ENCODE assay signal across 9 mouse cellular contexts in genomic region chr11:114672794-114673718, GRCm38 (mm10). TPM values are rescaled to one million over a fixed set of nuclear protein-coding genes. Genes with fewer than 3 reads are reported as not detected.
DNase-seq lines count a peak whose midpoint lies in the region; ATAC-seq and TF ChIP-seq lines count a peak whose summit lies in the region.
"Had no signal": no experiment of that assay in that cellular context is flagged by ENCODE, and none has a peak within 500 bp of the region (broad histone marks: within the 10 kb centered on the region; RNA-seq: fewer than 3 reads in every experiment).

No protein-coding gene starts in this region.

- H3K4me1 ChIP-seq in heart, postnatal 0 days (ENCODE audit: control insufficient read depth, insufficient read depth): peaks cover 28% of the 10 kb centered on the region
- H3K4me1 ChIP-seq in MEL (ENCODE audit: control insufficient read depth in 1 of 2, insufficient read depth in 2 of 2, low read length in 2 of 2): peaks cover 0 to 6% of the 10 kb centered on the region in 2 experiments; a peak in 2 of 4 replicates

- peak; percentile 42 to 79; a peak in 3 of 4 replicates for TF ChIP-seq POLR2A in MEL (IDR thresholded peaks at IDR 0.05; ENCODE audit: control insufficient read depth in 1 of 2, insufficient read depth in 1 of 2, low read depth in 1 of 2, low read length in 2 of 2, poor library complexity in 1 of 2)

- TF ChIP-seq CTCF in heart, postnatal 0 days (IDR thresholded peaks at IDR 0.05; ENCODE audit: low read depth): peak; percentile 58
- TF ChIP-seq CTCF in MEL (IDR thresholded peaks at IDR 0.05 in 2 of 3, conservative IDR thresholded peaks at IDR 0.05 in 1 of 3; ENCODE audit: control insufficient read depth in 1 of 3, insufficient read depth in 1 of 3, low read depth in 2 of 3, low read length in 3 of 3, poor library complexity in 1 of 3, severe bottlenecking in 1 of 3): peak; percentile 54 to 74 (median 58)

- ATAC-seq in heart, postnatal 0 days (ENCODE audit: insufficient read depth, low read depth): no peak
- ATAC-seq in erythroid progenitor cell, adult 5-6 weeks (replicated peaks; ENCODE audit: low FRiP score, poor library complexity, severe bottlenecking): no peak

- no peak overlapping the region for H3K9ac ChIP-seq in heart, postnatal 0 days (replicated peaks; ENCODE audit: low read depth, low read length)
- no peak overlapping the region for H3K9ac ChIP-seq in MEL (ENCODE audit: control insufficient read depth, low read depth, low read length, poor library complexity, severe bottlenecking)

- peak; percentile 28 for DNase-seq in heart, postnatal 0 days (ENCODE audit: low spot score)
- no peak for DNase-seq in heart, postnatal 25 days (ENCODE audit: low spot score)
- DNase-seq in 3T3-L1 (ENCODE audit: low read depth, low spot score) (peak; percentile 74), MEL (ENCODE audit: low read depth, low spot score) (peak; percentile 85)
- DNase-seq in embryo, embryonic 11 days: peak; percentile 78
- DNase-seq in left cerebral cortex, postnatal 14 days (ENCODE audit: low spot score in 2 of 2): peak; percentile 58 to 76
- peak; percentile 80 for DNase-seq in retina, embryonic 14.5 days (ENCODE audit: low spot score)

- H3K4me3 ChIP-seq in heart, postnatal 0 days (ENCODE audit: low read depth, low read length): no peak overlapping the region
- H3K4me3 ChIP-seq in MEL (ENCODE audit: control insufficient read depth in 1 of 2, insufficient read depth in 1 of 2, low read depth in 2 of 2, low read length in 2 of 2): no peak overlapping the region

- 64% methylated on average over 9 of the region's 9 CpGs for WGBS in heart, postnatal 0 days

- peaks cover 31% of the 10 kb centered on the region for H3K36me3 ChIP-seq in heart, postnatal 0 days (replicated peaks; ENCODE audit: control insufficient read depth, insufficient read depth, low read length)
- H3K36me3 ChIP-seq in MEL (ENCODE audit: control insufficient read depth in 1 of 2, insufficient read depth in 2 of 2, low read length in 2 of 2): peaks cover 9 to 14% of the 10 kb centered on the region in 2 experiments

- no peak overlapping the region for H3K27ac ChIP-seq in heart, postnatal 0 days (ENCODE audit: low read depth)
- 0 out of 2 replicates have a peak overlapping the region, but pooled peaks have one; percentile 0 for H3K27ac ChIP-seq in MEL (ENCODE audit: control insufficient read depth, low read depth, low read length)
- H3K27ac ChIP-seq: macrophage had no signal

- H3K9me3 ChIP-seq in heart, postnatal 0 days (replicated peaks; ENCODE audit: control insufficient read depth, low read length): no peaks in the 10 kb centered on the region
- H3K9me3 ChIP-seq in MEL (replicated peaks; ENCODE audit: insufficient read depth, low read length): no peaks in the 10 kb centered on the region

- intact Hi-C loops in heart, postnatal 25 days (cut with DNase I): loop anchor here (5.0 kb wide), 1 partner anchor 49 kb away; no protein-coding TSS in a partner anchor
- intact Hi-C loops in left cerebral cortex, postnatal 14 days (cut with DNase I): loop anchor here (5.0 to 10.0 kb wide), 2 partner anchors 62 to 239 kb away; no protein-coding TSS in a partner anchor

- no peaks in the 10 kb centered on the region for H3K27me3 ChIP-seq in heart, postnatal 0 days (ENCODE audit: control insufficient read depth, insufficient read depth, low read length)
- no peaks in the 10 kb centered on the region for H3K27me3 ChIP-seq in MEL (ENCODE audit: control insufficient read depth in 1 of 2, insufficient read depth in 2 of 2, low read length in 2 of 2)

- no peak for TF ChIP-seq EP300 in heart, postnatal 0 days (IDR thresholded peaks at IDR 0.05; ENCODE audit: low read depth)
- no peak for TF ChIP-seq EP300 in MEL (IDR thresholded peaks at IDR 0.05; ENCODE audit: low read depth in 1 of 2, low read length in 2 of 2)

- no peak for TF ChIP-seq RAD21 in MEL (IDR thresholded peaks at IDR 0.05; ENCODE audit: low read depth, low read length)

- H3K4me2 ChIP-seq in heart, postnatal 0 days (ENCODE audit: low read depth, low read length): no peak overlapping the region

- peaks cover 26% of the 10 kb centered on the region for H3K79me2 ChIP-seq in MEL (ENCODE audit: control insufficient read depth, insufficient read depth, low read length, poor library complexity)

TF ChIP-seq in MEL, 35 proteins besides CTCF, POLR2A, EP300 and RAD21:
- peak; percentile 100 for TF ChIP-seq POLR2AphosphoS2 (IDR thresholded peaks at IDR 0.05; ENCODE audit: low read length)
- TF ChIP-seq SMC3 (IDR thresholded peaks at IDR 0.05; ENCODE audit: low read depth, low read length): peak; percentile 13
- 0 out of 2 replicates have a peak, but pooled peaks have one; percentile 11 for TF ChIP-seq RCOR1 (IDR thresholded peaks at IDR 0.05; ENCODE audit: low read depth, low read length)
- no peak for TF ChIP-seq ZC3H11A (IDR thresholded peaks at IDR 0.05; ENCODE audit: low read depth, low read length)
- no peak for TF ChIP-seq TCF12 (IDR thresholded peaks at IDR 0.05; ENCODE audit: low read depth, low read length)
- no peak for TF ChIP-seq NELFE (IDR thresholded peaks at IDR 0.05; ENCODE audit: low read depth, low read length)
- 0 out of 2 replicates have a peak, but pooled peaks have one; percentile 15 for TF ChIP-seq ETS1 (IDR thresholded peaks at IDR 0.05; ENCODE audit: low read depth, low read length)
- peak; percentile 61 for TF ChIP-seq TBP (IDR thresholded peaks at IDR 0.05; ENCODE audit: low read depth, low read length)
- TF ChIP-seq SIN3A (IDR thresholded peaks at IDR 0.05; ENCODE audit: low read length): peak; percentile 9; the same call in 1 of the 2 replicates
- peak; percentile 80 for TF ChIP-seq POLR2AphosphoS5 (IDR thresholded peaks at IDR 0.05; ENCODE audit: borderline replicate concordance, low read depth, low read length)
- TF ChIP-seq ELF1 (IDR thresholded peaks at IDR 0.05; ENCODE audit: low read depth, low read length): no peak
- TF ChIP-seq MYC (IDR thresholded peaks at IDR 0.05; ENCODE audit: low read depth, low read length): 0 out of 2 replicates have a peak, but pooled peaks have one; percentile 6
- TF ChIP-seq ZMIZ1 (IDR thresholded peaks at IDR 0.05; ENCODE audit: low read depth, low read length): peak; percentile 31
- TF ChIP-seq MAX (IDR thresholded peaks at IDR 0.05; ENCODE audit: low read length): no peak
- peak; percentile 63 for TF ChIP-seq ZNF384 (IDR thresholded peaks at IDR 0.05; ENCODE audit: low read depth, low read length)
- no peak; the same call in 1 of the 2 replicates for TF ChIP-seq E2F4 (IDR thresholded peaks at IDR 0.05; ENCODE audit: borderline replicate concordance, low read depth, low read length)

RNA-seq across cellular contexts. Expression of gene Ttyh2, which starts 2.2 kb away (rescaled TPM):
- 12.4 and 17.6 TPM in 2 replicates for total RNA-seq in heart, postnatal 0 days (2014; rRNA removed; ENCODE audit: low replicate concordance)
- polyA plus RNA-seq in heart, postnatal 0 days (2015; fragmentation: Nextera tagmentation; extraction: Ambion mirVana): 10.5 and 11.8 TPM in 2 replicates
- 1 to 10 TPM; 5.3 to 5.8 TPM for total RNA-seq in heart, postnatal 25 days (2021)
- total RNA-seq in MEL (2012; rRNA removed): 9.7 and 10.4 TPM in 2 replicates
- polyA plus RNA-seq in MEL (2012; ENCODE audit: insufficient read depth in 1 of 2, insufficient read length in 2 of 2, low read depth in 1 of 2, low replicate concordance in 2 of 2, missing spikeins in 1 of 2): 1 to 10 TPM in 1 of 2 experiments, not detected in 1; 7.2 TPM
- 10 to 100 TPM; 24.0 to 24.6 TPM for total RNA-seq in left cerebral cortex, postnatal 14 days (2021)
- 1.3 and 1.8 TPM in 2 replicates for total RNA-seq in erythroid progenitor cell, adult 5-6 weeks (2015; ENCODE audit: low replicate concordance)
- 1.6 and 2.4 TPM in 2 replicates for total RNA-seq in erythroid progenitor cell, adult 5-6 weeks (2017; ENCODE audit: low replicate concordance)

RNA-seq across cellular contexts. Expression of gene Rpl38, which starts 4.7 kb away (rescaled TPM):
- 331 and 650 TPM in 2 replicates for total RNA-seq in heart, postnatal 0 days (2014; rRNA removed; ENCODE audit: low replicate concordance)
- polyA plus RNA-seq in heart, postnatal 0 days (2015; fragmentation: Nextera tagmentation; extraction: Ambion mirVana): 773 and 797 TPM in 2 replicates
- 100 to 1,000 TPM; 532 to 566 TPM for total RNA-seq in heart, postnatal 25 days (2021)
- total RNA-seq in MEL (2012; rRNA removed): 4,892 and 5,142 TPM in 2 replicates
- polyA plus RNA-seq in MEL (2012; ENCODE audit: insufficient read depth in 1 of 2, insufficient read length in 2 of 2, low read depth in 1 of 2, low replicate concordance in 2 of 2, missing spikeins in 1 of 2): 1,000 to 10,000 TPM in 1 of 2 experiments, 100 to 1,000 TPM in 1; 851 to 1,236 TPM
- total RNA-seq in left cerebral cortex, postnatal 14 days (2021): 100 to 1,000 TPM; 737 to 799 TPM
- total RNA-seq in erythroid progenitor cell, adult 5-6 weeks (2015; ENCODE audit: low replicate concordance): 369 and 378 TPM in 2 replicates
- 367 and 731 TPM in 2 replicates for total RNA-seq in erythroid progenitor cell, adult 5-6 weeks (2017; ENCODE audit: low replicate concordance)

RNA-seq across cellular contexts. Expression of gene Dnaic2, which starts 54.2 kb away (rescaled TPM):
- total RNA-seq in heart, postnatal 0 days (2014; rRNA removed; ENCODE audit: low replicate concordance): not detected in 2 replicates
- polyA plus RNA-seq in heart, postnatal 0 days (2015; fragmentation: Nextera tagmentation; extraction: Ambion mirVana): 0.33 and 0.75 TPM in 2 replicates
- under 1 TPM; 0.13 to 0.25 TPM for total RNA-seq in heart, postnatal 25 days (2021)
- not detected in 2 replicates for total RNA-seq in MEL (2012; rRNA removed)
- not detected for polyA plus RNA-seq in MEL (2012; ENCODE audit: insufficient read depth in 1 of 2, insufficient read length in 2 of 2, low read depth in 1 of 2, low replicate concordance in 2 of 2, missing spikeins in 1 of 2)
- 1 to 10 TPM in 1 of 2 experiments, under 1 TPM in 1; 0.99 to 1.8 TPM for total RNA-seq in left cerebral cortex, postnatal 14 days (2021)
- not detected in 2 replicates for total RNA-seq in erythroid progenitor cell, adult 5-6 weeks (2015; ENCODE audit: low replicate concordance)
- total RNA-seq in erythroid progenitor cell, adult 5-6 weeks (2017; ENCODE audit: low replicate concordance): not detected in 2 replicates
- polyA plus RNA-seq: macrophage had no signal
